Mouse (Mus musculus): ENCODE measurements around the gene Ano2. TPM values are rescaled to one million over a fixed set of nuclear protein-coding genes. Genes with fewer than 3 reads are reported as not detected.

The Ano2 gene
- polyA plus RNA-seq, 1 experiment from 2014 or later, result 0.32 TPM

GRCm38 (mm10) chr6:125747322-125747930, 57.2 kb downstream of the Ano2 start:
- Histone ChIP-seq H3K9ac (replicated peaks; ENCODE audit: low read length) (no peak overlapping the region), H3K36me3 (replicated peaks; ENCODE audit: control insufficient read depth, insufficient read depth, low read depth, low read length) (no peaks in the 10 kb centered on the region), H3K4me3 (ENCODE audit: low read depth, low read length) (no peak overlapping the region), H3K27me3 (ENCODE audit: control insufficient read depth, insufficient read depth, low read length) (no peaks in the 10 kb centered on the region), H3K4me1 (ENCODE audit: control insufficient read depth, insufficient read depth, low read length) (no peaks in the 10 kb centered on the region), H3K27ac (replicated peaks; ENCODE audit: low read depth, low read length) (no peak overlapping the region), H3K9me3 (replicated peaks; ENCODE audit: control insufficient read depth, low read length) (no peaks in the 10 kb centered on the region), H3K4me2 (ENCODE audit: low read depth, low read length) (no peak overlapping the region)
- DNase-seq (ENCODE audit: low spot score) (peak; percentile 47), ATAC-seq (replicated peaks; ENCODE audit: insufficient number of reproducible peaks, low FRiP score, low TSS enrichment, low read depth) (no peak)
- WGBS, result 48% methylated on average over 10 of the region's 10 CpGs

- Histone ChIP-seq H3K9ac (replicated peaks; ENCODE audit: low read length) (no peak overlapping the region), H3K27me3 (ENCODE audit: control insufficient read depth, insufficient read depth, low read length) (no peaks in the 10 kb centered on the region), H3K4me3 (ENCODE audit: low read depth, low read length) (no peak overlapping the region), H3K27ac (replicated peaks; ENCODE audit: low read depth, low read length) (no peak overlapping the region), H3K9me3 (replicated peaks; ENCODE audit: control insufficient read depth, low read length) (no peaks in the 10 kb centered on the region), H3K4me2 (ENCODE audit: low read depth, low read length) (no peak overlapping the region), H3K4me1 (ENCODE audit: control insufficient read depth, insufficient read depth, low read length) (no peaks in the 10 kb centered on the region), H3K36me3 (replicated peaks; ENCODE audit: control insufficient read depth, insufficient read depth, low read depth, low read length) (no peaks in the 10 kb centered on the region)
- ATAC-seq (replicated peaks; ENCODE audit: insufficient number of reproducible peaks, low FRiP score, low TSS enrichment, low read depth) (no peak), DNase-seq (ENCODE audit: low spot score) (no peak)
- 71% methylated on average over 3 of the region's 3 CpGs for WGBS
Observed at GRCm38 (mm10) chr6:125748646-125749045, 58.4 kb downstream of the Ano2 start.

GRCm38 (mm10) chr6:125762851-125763519, 72.8 kb downstream of the Ano2 start:
- DNase-seq (ENCODE audit: low spot score) (no peak), ATAC-seq (replicated peaks; ENCODE audit: insufficient number of reproducible peaks, low FRiP score, low TSS enrichment, low read depth) (no peak)
- Histone ChIP-seq H3K27me3 (ENCODE audit: control insufficient read depth, insufficient read depth, low read length) (no peaks in the 10 kb centered on the region), H3K9me3 (replicated peaks; ENCODE audit: control insufficient read depth, low read length) (no peaks in the 10 kb centered on the region), H3K27ac (replicated peaks; ENCODE audit: low read depth, low read length) (no peak overlapping the region), H3K9ac (replicated peaks; ENCODE audit: low read length) (no peak overlapping the region), H3K4me3 (ENCODE audit: low read depth, low read length) (no peak overlapping the region), H3K4me1 (ENCODE audit: control insufficient read depth, insufficient read depth, low read length) (no peaks in the 10 kb centered on the region), H3K4me2 (ENCODE audit: low read depth, low read length) (no peak overlapping the region), H3K36me3 (replicated peaks; ENCODE audit: control insufficient read depth, insufficient read depth, low read depth, low read length) (no peaks in the 10 kb centered on the region)
- WGBS, result 69% methylated on average over 11 of the region's 11 CpGs

- ATAC-seq (replicated peaks; ENCODE audit: insufficient number of reproducible peaks, low FRiP score, low TSS enrichment, low read depth), result no peak
- Histone ChIP-seq H3K27me3 (ENCODE audit: control insufficient read depth, insufficient read depth, low read length) (no peaks in the 10 kb centered on the region), H3K4me2 (ENCODE audit: low read depth, low read length) (no peak overlapping the region), H3K36me3 (replicated peaks; ENCODE audit: control insufficient read depth, insufficient read depth, low read depth, low read length) (no peaks in the 10 kb centered on the region), H3K9ac (replicated peaks; ENCODE audit: low read length) (no peak overlapping the region), H3K27ac (replicated peaks; ENCODE audit: low read depth, low read length) (no peak overlapping the region), H3K4me3 (ENCODE audit: low read depth, low read length) (no peak overlapping the region), H3K4me1 (ENCODE audit: control insufficient read depth, insufficient read depth, low read length) (no peaks in the 10 kb centered on the region), H3K9me3 (replicated peaks; ENCODE audit: control insufficient read depth, low read length) (no peaks in the 10 kb centered on the region)
- peak; percentile 15 for DNase-seq (ENCODE audit: low spot score)
- WGBS, result 26% methylated on average over 5 of the region's 5 CpGs
Observed at GRCm38 (mm10) chr6:125773256-125773655, 83.0 kb downstream of the Ano2 start.

- no peak for ATAC-seq (replicated peaks; ENCODE audit: insufficient number of reproducible peaks, low FRiP score, low TSS enrichment, low read depth)
- no peaks in the 10 kb centered on the region for H3K4me1 ChIP-seq (ENCODE audit: control insufficient read depth, insufficient read depth, low read length)
- H3K9me3 ChIP-seq (replicated peaks; ENCODE audit: control insufficient read depth, low read length), result no peaks in the 10 kb centered on the region
- no peak overlapping the region for H3K4me2 ChIP-seq (ENCODE audit: low read depth, low read length)
- no peak for DNase-seq (ENCODE audit: low spot score)
- 86% methylated on average over 5 of the region's 5 CpGs for WGBS
- H3K27ac ChIP-seq (replicated peaks; ENCODE audit: low read depth, low read length), result no peak overlapping the region
- no peak overlapping the region for H3K9ac ChIP-seq (replicated peaks; ENCODE audit: low read length)
- no peaks in the 10 kb centered on the region for H3K27me3 ChIP-seq (ENCODE audit: control insufficient read depth, insufficient read depth, low read length)
- no peaks in the 10 kb centered on the region for H3K36me3 ChIP-seq (replicated peaks; ENCODE audit: control insufficient read depth, insufficient read depth, low read depth, low read length)
- H3K4me3 ChIP-seq (ENCODE audit: low read depth, low read length), result no peak overlapping the region
Observed at GRCm38 (mm10) chr6:125776291-125776690, 86.1 kb downstream of the Ano2 start.

- Histone ChIP-seq H3K27ac (replicated peaks; ENCODE audit: low read depth, low read length) (no peak overlapping the region), H3K4me3 (ENCODE audit: low read depth, low read length) (no peak overlapping the region), H3K9me3 (replicated peaks; ENCODE audit: control insufficient read depth, low read length) (no peaks in the 10 kb centered on the region), H3K27me3 (ENCODE audit: control insufficient read depth, insufficient read depth, low read length) (no peaks in the 10 kb centered on the region), H3K4me1 (ENCODE audit: control insufficient read depth, insufficient read depth, low read length) (no peaks in the 10 kb centered on the region), H3K4me2 (ENCODE audit: low read depth, low read length) (no peak overlapping the region), H3K36me3 (replicated peaks; ENCODE audit: control insufficient read depth, insufficient read depth, low read depth, low read length) (no peaks in the 10 kb centered on the region), H3K9ac (replicated peaks; ENCODE audit: low read length) (no peak overlapping the region)
- 43% methylated on average over 8 of the region's 8 CpGs for WGBS
- DNase-seq (ENCODE audit: low spot score), result peak; percentile 58
- ATAC-seq (replicated peaks; ENCODE audit: insufficient number of reproducible peaks, low FRiP score, low TSS enrichment, low read depth), result 0 out of 2 replicates have a peak, but pooled peaks have one; percentile 46
Observed at GRCm38 (mm10) chr6:125802954-125803353, 112.7 kb downstream of the Ano2 start.

GRCm38 (mm10) chr6:125803364-125804011, 113.3 kb downstream of the Ano2 start:
- H3K9ac ChIP-seq (replicated peaks; ENCODE audit: low read length), result no peak overlapping the region
- DNase-seq (ENCODE audit: low spot score) (peak; percentile 80), ATAC-seq (replicated peaks; ENCODE audit: insufficient number of reproducible peaks, low FRiP score, low TSS enrichment, low read depth) (peak; percentile 72)
- peaks cover 1% of the 10 kb centered on the region; the same call in 1 of the 2 replicates for H3K4me1 ChIP-seq (ENCODE audit: control insufficient read depth, insufficient read depth, low read length)
- H3K27ac ChIP-seq (replicated peaks; ENCODE audit: low read depth, low read length), result peak overlapping the region; percentile 63; the same call in 1 of the 2 replicates
- H3K4me2 ChIP-seq (ENCODE audit: low read depth, low read length), result no peak overlapping the region
- no peak overlapping the region for H3K4me3 ChIP-seq (ENCODE audit: low read depth, low read length)
- no peaks in the 10 kb centered on the region for H3K27me3 ChIP-seq (ENCODE audit: control insufficient read depth, insufficient read depth, low read length)
- H3K9me3 ChIP-seq (replicated peaks; ENCODE audit: control insufficient read depth, low read length), result no peaks in the 10 kb centered on the region
- H3K36me3 ChIP-seq (replicated peaks; ENCODE audit: control insufficient read depth, insufficient read depth, low read depth, low read length), result no peaks in the 10 kb centered on the region
- 20% methylated on average over 20 of the region's 20 CpGs for WGBS
